12 mouse cellular contexts compared by ENCODE assay signal in the genomic region with DNA sequence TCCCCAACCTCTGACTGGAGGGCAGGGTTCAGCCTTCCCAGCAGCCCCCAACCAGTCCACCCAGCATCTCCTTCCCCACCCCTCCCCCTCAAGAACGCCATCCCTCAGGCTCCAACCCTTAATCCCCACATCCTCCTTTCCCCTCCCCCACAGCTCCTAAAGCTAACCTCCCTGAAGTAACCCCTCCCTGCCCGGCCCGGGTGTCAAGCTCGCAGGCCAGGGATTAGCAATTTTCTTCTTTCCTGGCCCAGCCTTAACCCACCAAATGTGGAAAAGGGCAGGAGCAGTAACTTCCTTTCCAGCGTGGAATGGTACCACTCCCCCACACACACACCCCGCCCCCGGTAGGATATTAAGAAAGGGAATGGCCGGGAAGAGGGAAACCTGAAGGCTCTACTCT. TPM values are rescaled to one million over a fixed set of nuclear protein-coding genes. Genes with fewer than 3 reads are reported as not detected.
DNase-seq lines count a peak whose midpoint lies in the region; ATAC-seq and TF ChIP-seq lines count a peak whose summit lies in the region.
"Had no signal": no experiment of that assay in that cellular context is flagged by ENCODE, and none has a peak within 500 bp of the region (broad histone marks: within the 10 kb centered on the region; RNA-seq: fewer than 3 reads in every experiment).

No protein-coding gene starts in this region.

- peaks cover 49% of the 10 kb centered on the region for H3K27me3 ChIP-seq in intestine, postnatal 0 days (replicated peaks; ENCODE audit: control insufficient read depth, insufficient read depth, low read length)
- H3K27me3 ChIP-seq in intestine, embryonic 16.5 days (replicated peaks; ENCODE audit: control insufficient read depth, insufficient read depth, low read length), result peaks cover 35% of the 10 kb centered on the region
- H3K27me3 ChIP-seq in limb, embryonic 12.5 days, result peaks cover 38% of the 10 kb centered on the region
- H3K27me3 ChIP-seq in cerebellum, adult 2 months (ENCODE audit: control insufficient read depth, insufficient read depth, low read length), result peaks cover 6% of the 10 kb centered on the region; the same call in 1 of the 2 replicates

- no peak overlapping the region for H3K27ac ChIP-seq in intestine, postnatal 0 days (ENCODE audit: low read depth, low read length)
- no peak overlapping the region for H3K27ac ChIP-seq in intestine, embryonic 16.5 days (ENCODE audit: low read length)
- H3K27ac ChIP-seq in limb, embryonic 12.5 days, result peak overlapping the region; percentile 1; the same call in 1 of the 2 replicates
- no peak overlapping the region for H3K27ac ChIP-seq in cerebellum, adult 2 months (ENCODE audit: insufficient read depth, low read length)

- 6% methylated on average over 8 of the region's 8 CpGs for WGBS in intestine, postnatal 0 days
- WGBS in intestine, embryonic 16.5 days, result 5% methylated on average over 8 of the region's 8 CpGs
- WGBS in limb, embryonic 12.5 days, result 1% methylated on average over 8 of the region's 8 CpGs
- 20% methylated on average over 8 of the region's 8 CpGs for WGBS in cerebellum, adult 2 months

- H3K4me2 ChIP-seq in intestine, postnatal 0 days (replicated peaks; ENCODE audit: low read depth), result no peak overlapping the region
- H3K4me2 ChIP-seq in intestine, embryonic 16.5 days (ENCODE audit: low read depth, low read length), result no peak overlapping the region
- peak overlapping the region; percentile 66 for H3K4me2 ChIP-seq in limb, embryonic 12.5 days

- peaks cover 3% of the 10 kb centered on the region; the same call in 1 of the 2 replicates for H3K4me1 ChIP-seq in intestine, postnatal 0 days (replicated peaks; ENCODE audit: control insufficient read depth, insufficient read depth, low read length)
- H3K4me1 ChIP-seq in intestine, embryonic 16.5 days (ENCODE audit: control insufficient read depth, insufficient read depth, low read length), result peaks cover 12% of the 10 kb centered on the region
- H3K4me1 ChIP-seq in limb, embryonic 12.5 days (replicated peaks), result peaks cover 55% of the 10 kb centered on the region
- H3K4me1 ChIP-seq in cerebellum, adult 2 months (ENCODE audit: control insufficient read depth, insufficient read depth, low read length), result peaks cover 14% of the 10 kb centered on the region

- no peaks in the 10 kb centered on the region for H3K9me3 ChIP-seq in intestine, postnatal 0 days (ENCODE audit: control insufficient read depth)
- H3K9me3 ChIP-seq in intestine, embryonic 16.5 days (ENCODE audit: control insufficient read depth, low read length), result no peaks in the 10 kb centered on the region
- H3K9me3 ChIP-seq in limb, embryonic 12.5 days, result no peaks in the 10 kb centered on the region

- no peaks in the 10 kb centered on the region for H3K36me3 ChIP-seq in intestine, postnatal 0 days (ENCODE audit: control insufficient read depth, insufficient read depth)
- no peaks in the 10 kb centered on the region for H3K36me3 ChIP-seq in intestine, embryonic 16.5 days (ENCODE audit: control insufficient read depth, insufficient read depth, low read length)
- H3K36me3 ChIP-seq in limb, embryonic 12.5 days, result no peaks in the 10 kb centered on the region
- H3K36me3 ChIP-seq: G1E had no signal

- no peak for TF ChIP-seq POLR2A in cerebellum, adult 2 months (IDR thresholded peaks at IDR 0.05; ENCODE audit: borderline replicate concordance, insufficient read depth, low read length)

- DNase-seq in embryo, embryonic 10 days (ENCODE audit: low spot score), result peak; percentile 89
- DNase-seq in retina, adult 2 months (ENCODE audit: low read depth, low spot score), result peak; percentile 61
- DNase-seq in thymus, postnatal 10 days (ENCODE audit: low spot score in 2 of 2), result no peak
- no peak for DNase-seq in cerebellum, adult 2 months
- DNase-seq: adrenal gland, postnatal 10 days; cerebellum, adult 11-12 months; kidney, adult 11 months; lung, adult 2 months had no signal

- no peak for TF ChIP-seq CTCF in intestine, postnatal 0 days (IDR thresholded peaks at IDR 0.05; ENCODE audit: low read depth)
- no peak for TF ChIP-seq CTCF in cerebellum, adult 2 months (IDR thresholded peaks at IDR 0.05; ENCODE audit: borderline replicate concordance, insufficient read depth, low read depth, low read length)

- ATAC-seq in intestine, postnatal 0 days, result no peak
- no peak for ATAC-seq in intestine, embryonic 16.5 days
- ATAC-seq in limb, embryonic 12.5 days (ENCODE audit: insufficient number of reproducible peaks, insufficient read depth, low FRiP score, low TSS enrichment, low read depth), result no peak

- peak overlapping the region; percentile 17; the same call in 1 of the 2 replicates for H3K4me3 ChIP-seq in intestine, postnatal 0 days (ENCODE audit: low read depth, low read length)
- no peak overlapping the region for H3K4me3 ChIP-seq in intestine, embryonic 16.5 days (ENCODE audit: low read length)
- H3K4me3 ChIP-seq in limb, embryonic 12.5 days (replicated peaks), result no peak overlapping the region; the same call in 1 of the 2 replicates
- H3K4me3 ChIP-seq in cerebellum, adult 2 months (replicated peaks; ENCODE audit: insufficient read depth, low read depth, low read length), result no peak overlapping the region

- no peak overlapping the region for H3K9ac ChIP-seq in intestine, postnatal 0 days (ENCODE audit: low read depth, low read length)
- no peak overlapping the region for H3K9ac ChIP-seq in intestine, embryonic 16.5 days (ENCODE audit: low read depth, low read length)
- peak overlapping the region; percentile 12; the same call in 1 of the 2 replicates for H3K9ac ChIP-seq in limb, embryonic 12.5 days (replicated peaks)

RNA-seq across cellular contexts. Expression of a gene that starts 1.9 kb away (rescaled TPM):
- polyA plus RNA-seq in intestine, postnatal 0 days (2015; fragmentation: Nextera tagmentation; extraction: Ambion mirVana), result not detected in 2 replicates
- 0.10 TPM in 2 replicates for polyA plus RNA-seq in intestine, embryonic 16.5 days (2015; fragmentation: Nextera tagmentation; extraction: Ambion mirVana)
- polyA plus RNA-seq in limb, embryonic 12.5 days (2016; fragmentation: Nextera tagmentation; extraction: Ambion mirVana), result 0.42 and 0.51 TPM in 2 replicates
- 0.16 and 0.23 TPM in 2 replicates for polyA plus RNA-seq in cerebellum, adult 2 months (2012; rRNA removed)
- polyA plus RNA-seq: G1E had no signal

RNA-seq across cellular contexts. Expression of a gene that starts 16.0 kb away (rescaled TPM):
- 26.1 TPM in 2 replicates for polyA plus RNA-seq in intestine, postnatal 0 days (2015; fragmentation: Nextera tagmentation; extraction: Ambion mirVana)
- polyA plus RNA-seq in intestine, embryonic 16.5 days (2015; fragmentation: Nextera tagmentation; extraction: Ambion mirVana), result 41.3 and 45.4 TPM in 2 replicates
- 40.4 and 49.7 TPM in 2 replicates for polyA plus RNA-seq in limb, embryonic 12.5 days (2016; fragmentation: Nextera tagmentation; extraction: Ambion mirVana)
- polyA plus RNA-seq in cerebellum, adult 2 months (2012; rRNA removed), result 75.8 and 76.6 TPM in 2 replicates

RNA-seq across cellular contexts. Expression of a gene that starts 36.9 kb away (rescaled TPM):
- polyA plus RNA-seq in intestine, postnatal 0 days (2015; fragmentation: Nextera tagmentation; extraction: Ambion mirVana), result not detected in 2 replicates
- polyA plus RNA-seq in intestine, embryonic 16.5 days (2015; fragmentation: Nextera tagmentation; extraction: Ambion mirVana), result not detected in 2 replicates
- not detected in 2 replicates for polyA plus RNA-seq in limb, embryonic 12.5 days (2016; fragmentation: Nextera tagmentation; extraction: Ambion mirVana)
- not detected in 2 replicates for polyA plus RNA-seq in cerebellum, adult 2 months (2012; rRNA removed)
- polyA plus RNA-seq: G1E had no signal

RNA-seq across cellular contexts. Expression of a gene that starts 43.8 kb away (rescaled TPM):
- polyA plus RNA-seq in intestine, postnatal 0 days (2015; fragmentation: Nextera tagmentation; extraction: Ambion mirVana), result 17.9 and 22.5 TPM in 2 replicates
- polyA plus RNA-seq in intestine, embryonic 16.5 days (2015; fragmentation: Nextera tagmentation; extraction: Ambion mirVana), result 22.3 and 22.9 TPM in 2 replicates
- polyA plus RNA-seq in limb, embryonic 12.5 days (2016; fragmentation: Nextera tagmentation; extraction: Ambion mirVana), result 5.6 and 6.1 TPM in 2 replicates
- 0.65 and 0.89 TPM in 2 replicates for polyA plus RNA-seq in cerebellum, adult 2 months (2012; rRNA removed)

RNA-seq across cellular contexts. Expression of a gene that starts 48.3 kb away (rescaled TPM):
- polyA plus RNA-seq in intestine, postnatal 0 days (2015; fragmentation: Nextera tagmentation; extraction: Ambion mirVana), result 605 and 661 TPM in 2 replicates
- 1,469 and 1,670 TPM in 2 replicates for polyA plus RNA-seq in intestine, embryonic 16.5 days (2015; fragmentation: Nextera tagmentation; extraction: Ambion mirVana)
- 3,165 and 3,185 TPM in 2 replicates for polyA plus RNA-seq in limb, embryonic 12.5 days (2016; fragmentation: Nextera tagmentation; extraction: Ambion mirVana)
- polyA plus RNA-seq in cerebellum, adult 2 months (2012; rRNA removed), result 140 and 148 TPM in 2 replicates

Comparison
In these comparisons a context has a peak if more than half of its experiments do, and no peak if none do; other contexts are left out.
1. DNase-seq: peak in embryo, embryonic 10 days (single experiment) and retina, adult 2 months (single experiment); none in thymus, postnatal 10 days (0 of 2) and cerebellum, adult 2 months (0 of 2).